Comparison of ENCODE assay signal across 10 mouse cellular contexts in genomic region chr11:66046594-66047193, GRCm38 (mm10).
DNase-seq lines count a peak whose midpoint lies in the region; ATAC-seq and TF ChIP-seq lines count a peak whose summit lies in the region.
"Had no signal": no experiment of that assay in that cellular context is flagged by ENCODE, and none has a peak within 500 bp of the region (broad histone marks: within the 10 kb centered on the region; RNA-seq: fewer than 3 reads in every experiment).

No protein-coding gene starts in this region.

- no peak overlapping the region for H3K4me3 ChIP-seq in layer of hippocampus, adult 2 months
- H3K4me3 ChIP-seq in stomach, embryonic 15.5 days (replicated peaks): no peak overlapping the region
- H3K4me3 ChIP-seq: erythroblast, embryonic 14.5 days had no signal

- TF ChIP-seq CTCF in layer of hippocampus, adult 2 months (conservative IDR thresholded peaks at IDR 0.05): no peak

- peak overlapping the region; percentile 46; the same call in 1 of the 2 replicates for H3K27ac ChIP-seq in layer of hippocampus, adult 2 months
- H3K27ac ChIP-seq in stomach, embryonic 15.5 days: no peak overlapping the region; the same call in 1 of the 2 replicates

- ATAC-seq in stomach, embryonic 15.5 days (ENCODE audit: insufficient read depth, low FRiP score, low read depth): peak; percentile 35; the same call in 1 of the 2 replicates

- no peaks in the 10 kb centered on the region for H3K27me3 ChIP-seq in stomach, embryonic 15.5 days (replicated peaks)

- H3K9me3 ChIP-seq in stomach, embryonic 15.5 days: no peaks in the 10 kb centered on the region

- no peak overlapping the region for H3K9ac ChIP-seq in stomach, embryonic 15.5 days

- H3K4me1 ChIP-seq in stomach, embryonic 15.5 days: peaks cover 4% of the 10 kb centered on the region

- 40% methylated on average over 4 of the region's 4 CpGs for WGBS in stomach, embryonic 15.5 days

- no peak overlapping the region for H3K4me2 ChIP-seq in stomach, embryonic 15.5 days

- H3K36me3 ChIP-seq in stomach, embryonic 15.5 days: no peaks in the 10 kb centered on the region

- peak in 1 of 2 experiments; percentile 19 for DNase-seq in layer of hippocampus, adult 2 months (ENCODE audit: low spot score in 2 of 2)
- DNase-seq in layer of hippocampus, adult 9-10 months (ENCODE audit: low spot score): no peak
- DNase-seq in right cerebral cortex, postnatal 10 days (ENCODE audit: low spot score in 2 of 2): peak; percentile 37 to 51
- no peak for DNase-seq in right cerebral cortex, adult 18-20 months
- peak; percentile 30 for DNase-seq in kidney, adult 9 months
- DNase-seq in thymus, postnatal 36 days: no peak
- no peak for DNase-seq in gastrocnemius, postnatal 25 days
- DNase-seq: cerebellum, adult 2 months had no signal

Comparison
In these comparisons a context has a peak if more than half of its experiments do, and no peak if none do; other contexts are left out.
1. DNase-seq: peak in right cerebral cortex, postnatal 10 days (2 of 2) and kidney, adult 9 months (single experiment); none in layer of hippocampus, adult 9-10 months (single experiment), right cerebral cortex, adult 18-20 months (single experiment), thymus, postnatal 36 days (0 of 2) and gastrocnemius, postnatal 25 days (single experiment).